Mouse (Mus musculus) heart, embryonic 16.5 days (tissue): ENCODE measurements around the gene Prodh2. TPM values are rescaled to one million over a fixed set of nuclear protein-coding genes. Genes with fewer than 3 reads are reported as not detected.

Experiments used
- ATAC-seq: fragments of 200-750 bp; cut with Nextera tagmentation; replicated peaks from 2 replicates; pipeline ENCODE4 v1.8.0; 2017; ENCODE audit warnings: moderate number of reproducible peaks; ENCODE audit not compliant: insufficient read depth, low FRiP score; ENCODE audit errors: extremely low read depth
- H3K27ac ChIP-seq: fragments of 300-500 bp; sonication (generic); 2 replicates; pipeline ENCODE4 v1.5.1; 2014; ENCODE audit warnings: mild to moderate bottlenecking, low read length, control low read depth, moderate library complexity
- H3K27me3 ChIP-seq: fragments of 300-500 bp; sonication (generic); 2 replicates; pipeline ENCODE4 v1.6.1; 2014; ENCODE audit warnings: low read length, mixed read lengths; ENCODE audit not compliant: control insufficient read depth, insufficient read depth
- H3K36me3 ChIP-seq: fragments of 300-500 bp; sonication (generic); 2 replicates; pipeline ENCODE4 v1.6.1; 2014; ENCODE audit not compliant: control insufficient read depth, insufficient read depth
- H3K4me1 ChIP-seq: fragments of 300-500 bp; sonication (generic); 2 replicates; pipeline ENCODE4 v1.6.1; 2014; ENCODE audit warnings: low read length, mixed read lengths; ENCODE audit not compliant: control insufficient read depth, insufficient read depth
- H3K4me2 ChIP-seq: fragments of 300-500 bp; sonication (generic); 2 replicates; pipeline ENCODE4 v1.6.1; 2014; ENCODE audit warnings: low read depth, mild to moderate bottlenecking, control low read depth, low read length
- H3K4me3 ChIP-seq: fragments of 300-500 bp; sonication (generic); 2 replicates; pipeline ENCODE4 v1.5.1; 2014; ENCODE audit warnings: mild to moderate bottlenecking, control low read depth, low read length
- H3K9ac ChIP-seq: fragments of 300-500 bp; sonication (generic); 2 replicates; pipeline ENCODE4 v1.6.1; 2014; ENCODE audit warnings: low read length, control low read depth
- H3K9me3 ChIP-seq: fragments of 300-500 bp; sonication (generic); replicated peaks from 2 replicates; pipeline ENCODE4 v1.6.1; 2016; ENCODE audit warnings: low read length; ENCODE audit not compliant: control insufficient read depth
- WGBS: fragments of 180-500 bp; shearing (Covaris S2); extraction: QIAGEN DNeasy Blood & Tissue Kit; methylation state at CpG from one replicate; pipeline ENCODE4 v1.1.7; 2014; 5-methylcytosine and 5-hydroxymethylcytosine counted together
- polyA plus RNA-seq: library from polyadenylated mRNA; unstranded; fragments of >200 nt; fragmentation: Nextera tagmentation; extraction: Ambion mirVana; gene quantifications from 2 replicates; pipeline ENCODE4 v1.2.1, GENCODE M21; 2015

The Prodh2 gene
- polyA plus RNA-seq, 1 experiment from 2014 or later, result 0.09 TPM

GRCm38 (mm10) chr7:30551445-30552101 lies 58.2 kb downstream of the Prodh2 start:
- Histone ChIP-seq H3K36me3 (peaks cover 31% of the 10 kb centered on the region), H3K9ac (peak overlapping the region; percentile 74), H3K27me3 (no peaks in the 10 kb centered on the region), H3K9me3 (no peaks in the 10 kb centered on the region), H3K4me1 (peaks cover 16% of the 10 kb centered on the region), H3K4me2 (peak overlapping the region; percentile 99), H3K4me3 (peak overlapping the region; percentile 68), H3K27ac (peak overlapping the region; percentile 100)
- 3% methylated on average over 10 of the region's 10 CpGs for WGBS
- peak; percentile 61 for ATAC-seq

- Histone ChIP-seq H3K36me3 (peaks cover 38% of the 10 kb centered on the region), H3K4me3 (peak within 1 kb of the TSS; percentile 68), H3K27ac (peak within 1 kb of the TSS; percentile 100), H3K4me1 (peaks cover 16% of the 10 kb centered on the region), H3K4me2 (peak within 1 kb of the TSS; percentile 99), H3K27me3 (no peaks in the 10 kb centered on the region), H3K9ac (peak within 1 kb of the TSS; percentile 88), H3K9me3 (no peaks in the 10 kb centered on the region)
- under 1% methylated on average over 44 of the region's 44 CpGs for WGBS
- peak; percentile 94 for ATAC-seq
These were observed 58.9 kb downstream of the Prodh2 start, which contains the start of the genes Hspb6 and Proser3 for GRCm38 (mm10) chr7:30552102-30553020. Gene Hspb6 (plus strand): TSS chr7:30552178. Gene Proser3 (minus strand): TSS chr7:30552299.

- Histone ChIP-seq H3K9me3 (no peaks in the 10 kb centered on the region), H3K27ac (peak overlapping the region; percentile 100), H3K9ac (peak overlapping the region; percentile 88), H3K36me3 (peaks cover 39% of the 10 kb centered on the region), H3K27me3 (no peaks in the 10 kb centered on the region), H3K4me2 (peak overlapping the region; percentile 99), H3K4me1 (peaks cover 18% of the 10 kb centered on the region), H3K4me3 (peak overlapping the region; percentile 68)
- 3% methylated on average over 23 of the region's 23 CpGs for whole genome bisulfite sequencing
- peak; percentile 21; the same call in 1 of the 2 replicates for ATAC-seq
These were observed 59.7 kb downstream of the Prodh2 start for GRCm38 (mm10) chr7:30553021-30553589.

- peaks cover 27% of the 10 kb centered on the region for H3K4me1 ChIP-seq
- peak overlapping the region; percentile 100 for H3K27ac ChIP-seq
- ATAC-seq, result no peak
- peak overlapping the region; percentile 68 for H3K4me3 ChIP-seq
- H3K9ac ChIP-seq, result peak overlapping the region; percentile 88
- 81% methylated on average over 22 of the region's 22 CpGs for WGBS
- H3K9me3 ChIP-seq, result no peaks in the 10 kb centered on the region
- H3K4me2 ChIP-seq, result peak overlapping the region; percentile 99
- H3K27me3 ChIP-seq, result no peaks in the 10 kb centered on the region
- peaks cover 34% of the 10 kb centered on the region for H3K36me3 ChIP-seq
These were observed 60.6 kb downstream of the Prodh2 start for GRCm38 (mm10) chr7:30553810-30554584.

- H3K27me3 ChIP-seq, result no peaks in the 10 kb centered on the region
- WGBS, result 93% methylated on average over 18 of the region's 18 CpGs
- H3K4me1 ChIP-seq, result peaks cover 30% of the 10 kb centered on the region
- H3K27ac ChIP-seq, result no peak overlapping the region
- no peaks in the 10 kb centered on the region for H3K9me3 ChIP-seq
- H3K9ac ChIP-seq, result no peak overlapping the region
- no peak for ATAC-seq
- H3K36me3 ChIP-seq, result peaks cover 33% of the 10 kb centered on the region
- no peak overlapping the region for H3K4me3 ChIP-seq
- H3K4me2 ChIP-seq, result no peak overlapping the region
These were observed 63.6 kb downstream of the Prodh2 start for GRCm38 (mm10) chr7:30556894-30557536.

- no peaks in the 10 kb centered on the region for H3K9me3 ChIP-seq
- H3K9ac ChIP-seq, result peak overlapping the region; percentile 86; the same call in 1 of the 2 replicates
- WGBS, result 83% methylated on average over 13 of the region's 13 CpGs
- no peak overlapping the region for H3K27ac ChIP-seq
- H3K4me1 ChIP-seq, result peaks cover 25% of the 10 kb centered on the region
- ATAC-seq, result no peak
- peaks cover 33% of the 10 kb centered on the region for H3K36me3 ChIP-seq
- no peaks in the 10 kb centered on the region for H3K27me3 ChIP-seq
- H3K4me3 ChIP-seq, result no peak overlapping the region; the same call in 1 of the 2 replicates
- peak overlapping the region; percentile 99 for H3K4me2 ChIP-seq
These were observed 64.6 kb downstream of the Prodh2 start for GRCm38 (mm10) chr7:30557901-30558514.

GRCm38 (mm10) chr7:30558656-30559442 lies 65.4 kb downstream of the Prodh2 start:
- Histone ChIP-seq H3K27me3 (no peaks in the 10 kb centered on the region), H3K36me3 (peaks cover 33% of the 10 kb centered on the region), H3K9ac (peak overlapping the region; percentile 86), H3K27ac (peak overlapping the region; percentile 81), H3K9me3 (no peaks in the 10 kb centered on the region), H3K4me2 (peak overlapping the region; percentile 99), H3K4me3 (peak overlapping the region; percentile 82), H3K4me1 (peaks cover 22% of the 10 kb centered on the region)
- no peak for ATAC-seq
- 11% methylated on average over 12 of the region's 12 CpGs for WGBS
